Mouse (Mus musculus): Measurements from ENCODE around the gene Slc22a20. TPM values are rescaled to one million over a fixed set of nuclear protein-coding genes. Genes with fewer than 3 reads are reported as not detected.

Slc22a20 gene
- polyA plus RNA-seq, 1 experiment from 2014 or later, result not detected

GRCm38 (mm10) chr19:5963883-5964562, 21.9 kb downstream of the Slc22a20 start, which contains the start of gene Pola2:
Gene Pola2 (minus strand): TSS chr19:5964202.
- under 1% methylated on average over 50 of the region's 50 CpGs for WGBS
- H3K4me1 ChIP-seq (ENCODE audit: control insufficient read depth, insufficient read depth, low read length), result 0 out of 2 replicates have a peak, but pooled peaks cover 11% of the 10 kb centered on the region
- H3K9ac ChIP-seq (replicated peaks; ENCODE audit: low read length), result peak within 1 kb of the TSS; percentile 71
- H3K4me2 ChIP-seq (ENCODE audit: low read length), result peak within 1 kb of the TSS; percentile 96
- peak within 1 kb of the TSS; percentile 60 for H3K27ac ChIP-seq (replicated peaks; ENCODE audit: low read depth, low read length)
- H3K9me3 ChIP-seq (ENCODE audit: control insufficient read depth, low read length), result no peaks in the 10 kb centered on the region
- peak within 1 kb of the TSS; percentile 62 for H3K4me3 ChIP-seq (replicated peaks; ENCODE audit: low read depth, low read length)
- H3K27me3 ChIP-seq (ENCODE audit: control insufficient read depth, insufficient read depth, low read length), result no peaks in the 10 kb centered on the region
- DNase-seq, result peak; percentile 96
- peak; percentile 89 for ATAC-seq (ENCODE audit: low FRiP score, low TSS enrichment)
- no peaks in the 10 kb centered on the region for H3K36me3 ChIP-seq (ENCODE audit: control insufficient read depth, insufficient read depth, low read length)

- WGBS, result 24% methylated on average over 1 of the region's 1 CpGs
- Histone ChIP-seq H3K27ac (replicated peaks; ENCODE audit: low read depth, low read length) (no peak overlapping the region), H3K4me3 (replicated peaks; ENCODE audit: low read depth, low read length) (no peak overlapping the region), H3K9me3 (ENCODE audit: control insufficient read depth, low read length) (no peaks in the 10 kb centered on the region), H3K4me2 (ENCODE audit: low read length) (peak overlapping the region; percentile 96), H3K27me3 (ENCODE audit: control insufficient read depth, insufficient read depth, low read length) (no peaks in the 10 kb centered on the region), H3K36me3 (ENCODE audit: control insufficient read depth, insufficient read depth, low read length) (0 out of 2 replicates have a peak, but pooled peaks cover 2% of the 10 kb centered on the region), H3K9ac (replicated peaks; ENCODE audit: low read length) (no peak overlapping the region), H3K4me1 (ENCODE audit: control insufficient read depth, insufficient read depth, low read length) (0 out of 2 replicates have a peak, but pooled peaks cover 11% of the 10 kb centered on the region)
- DNase-seq, result no peak
- ATAC-seq (ENCODE audit: low FRiP score, low TSS enrichment), result no peak
These were observed 23.3 kb downstream of the Slc22a20 start for GRCm38 (mm10) chr19:5962651-5963050.

DNA sequence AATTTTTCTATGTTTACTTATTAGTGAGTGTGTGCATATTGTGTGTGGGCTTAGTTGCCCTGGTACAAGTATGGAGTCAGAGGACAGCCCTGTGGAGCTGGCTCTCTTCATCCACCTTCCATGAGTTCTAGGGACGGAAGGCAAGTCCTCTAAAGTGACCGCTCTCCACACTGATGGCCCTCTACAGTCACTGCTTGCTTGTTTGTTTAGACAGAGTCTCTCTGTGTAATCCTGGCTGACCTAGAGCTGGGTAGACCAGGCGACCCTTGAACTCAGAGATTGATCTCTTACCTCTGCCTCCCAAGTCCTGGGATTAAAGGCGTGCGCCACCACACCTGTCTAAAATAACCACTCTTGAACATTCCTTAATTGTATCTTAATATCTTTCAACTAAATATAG, 28.6 kb downstream of the Slc22a20 start:
- 94% methylated on average over 5 of the region's 5 CpGs for WGBS
- DNase-seq (no peak), ATAC-seq (ENCODE audit: low FRiP score, low TSS enrichment) (no peak)

GRCm38 (mm10) chr19:5956685-5957084, 29.3 kb downstream of the Slc22a20 start:
- Histone ChIP-seq H3K27ac (replicated peaks; ENCODE audit: low read depth, low read length) (no peak overlapping the region), H3K9me3 (ENCODE audit: control insufficient read depth, low read length) (no peaks in the 10 kb centered on the region), H3K27me3 (ENCODE audit: control insufficient read depth, insufficient read depth, low read length) (no peaks in the 10 kb centered on the region), H3K36me3 (ENCODE audit: control insufficient read depth, insufficient read depth, low read length) (peaks cover 25% of the 10 kb centered on the region), H3K4me3 (replicated peaks; ENCODE audit: low read depth, low read length) (no peak overlapping the region), H3K4me1 (ENCODE audit: control insufficient read depth, insufficient read depth, low read length) (no peaks in the 10 kb centered on the region), H3K9ac (replicated peaks; ENCODE audit: low read length) (no peak overlapping the region), H3K4me2 (ENCODE audit: low read length) (no peak overlapping the region)
- 35% methylated on average over 3 of the region's 3 CpGs for WGBS
- ATAC-seq (ENCODE audit: low FRiP score, low TSS enrichment) (no peak), DNase-seq (peak; percentile 82)

More for the DNA sequence above, 28.6 kb downstream of the Slc22a20 start:
- Histone ChIP-seq H3K36me3 (ENCODE audit: control insufficient read depth, insufficient read depth, low read length) (peaks cover 20% of the 10 kb centered on the region), H3K27me3 (ENCODE audit: control insufficient read depth, insufficient read depth, low read length) (no peaks in the 10 kb centered on the region), H3K4me2 (ENCODE audit: low read length) (no peak overlapping the region), H3K4me1 (ENCODE audit: control insufficient read depth, insufficient read depth, low read length) (no peaks in the 10 kb centered on the region), H3K9me3 (ENCODE audit: control insufficient read depth, low read length) (no peaks in the 10 kb centered on the region), H3K4me3 (replicated peaks; ENCODE audit: low read depth, low read length) (no peak overlapping the region), H3K9ac (replicated peaks; ENCODE audit: low read length) (no peak overlapping the region), H3K27ac (replicated peaks; ENCODE audit: low read depth, low read length) (no peak overlapping the region)

DNA sequence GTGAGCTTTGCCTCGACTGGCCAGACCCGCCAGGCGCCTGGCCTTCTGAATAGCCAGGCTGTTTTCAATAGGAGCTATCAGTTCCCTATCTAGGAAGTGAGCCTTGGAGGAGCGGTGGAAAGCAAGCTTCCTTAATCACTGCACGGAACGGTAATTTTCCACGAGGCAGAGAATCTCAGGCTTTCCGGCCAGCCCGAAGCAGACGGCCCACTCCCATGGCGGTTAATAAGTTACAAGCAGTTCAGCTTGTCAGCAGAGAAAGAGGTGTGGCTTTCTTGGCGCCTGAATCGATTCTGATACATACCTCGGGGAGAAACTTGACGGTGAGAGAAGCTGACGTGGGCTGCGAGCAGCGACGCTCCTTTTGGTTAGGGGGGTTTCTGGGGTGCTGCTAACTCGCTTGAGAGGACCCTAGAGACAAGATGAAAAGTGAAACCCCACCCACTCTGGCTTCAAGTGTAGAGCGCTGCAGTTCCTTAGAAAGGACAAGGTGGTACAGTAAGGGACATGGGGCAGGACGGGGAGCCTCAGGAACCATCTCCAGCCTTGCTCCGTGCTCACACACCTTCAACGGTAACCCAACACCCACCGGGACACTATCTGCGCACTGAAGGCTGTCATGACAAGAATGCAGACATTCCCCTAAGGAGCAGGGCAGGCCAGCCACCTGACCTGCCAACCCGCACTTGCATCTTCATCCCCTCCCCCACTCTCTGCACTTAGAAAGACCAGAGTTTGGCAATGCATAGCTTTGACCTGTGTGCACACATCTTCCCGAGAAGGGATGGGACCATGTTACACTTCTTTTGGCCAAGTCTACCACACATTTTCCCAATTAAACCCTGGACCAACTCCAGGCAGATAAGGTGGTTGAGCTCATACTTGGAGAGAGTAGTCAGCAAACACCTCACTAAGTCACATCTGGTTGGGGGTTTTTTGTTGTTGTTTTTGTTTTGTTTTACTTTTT, 30.0 kb downstream of the Slc22a20 start:
- DNase-seq, result no peak
- WGBS, result 92% methylated on average over 28 of the region's 28 CpGs
- no peak overlapping the region for H3K4me3 ChIP-seq (replicated peaks; ENCODE audit: low read depth, low read length)
- H3K4me2 ChIP-seq (ENCODE audit: low read length), result no peak overlapping the region
- H3K4me1 ChIP-seq (ENCODE audit: control insufficient read depth, insufficient read depth, low read length), result no peaks in the 10 kb centered on the region
- H3K27ac ChIP-seq (replicated peaks; ENCODE audit: low read depth, low read length), result no peak overlapping the region
- no peaks in the 10 kb centered on the region for H3K9me3 ChIP-seq (ENCODE audit: control insufficient read depth, low read length)
- H3K36me3 ChIP-seq (ENCODE audit: control insufficient read depth, insufficient read depth, low read length), result peaks cover 31% of the 10 kb centered on the region
- H3K9ac ChIP-seq (replicated peaks; ENCODE audit: low read length), result no peak overlapping the region
- ATAC-seq (ENCODE audit: low FRiP score, low TSS enrichment), result no peak
- H3K27me3 ChIP-seq (ENCODE audit: control insufficient read depth, insufficient read depth, low read length), result no peaks in the 10 kb centered on the region

DNA sequence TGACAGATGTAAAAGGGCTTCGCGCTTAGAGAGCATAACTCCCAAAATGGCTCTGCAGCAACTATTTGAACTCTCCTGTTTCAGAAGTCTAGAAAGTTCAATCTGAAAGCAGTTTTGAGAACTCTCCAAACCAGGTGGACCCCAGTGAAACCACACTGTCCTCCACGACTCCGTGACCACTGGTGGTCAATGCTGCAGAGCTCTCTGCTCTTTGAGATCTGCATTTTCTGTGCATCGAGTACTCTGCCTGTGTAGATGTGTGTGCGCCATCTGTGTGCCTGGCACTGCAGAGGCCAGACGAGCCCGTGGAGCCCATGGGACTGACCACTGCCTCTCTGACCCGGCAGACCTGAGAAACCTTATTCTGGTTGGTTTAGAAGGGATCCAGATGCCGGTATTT, 31.0 kb downstream of the Slc22a20 start:
- 92% methylated on average over 10 of the region's 10 CpGs for WGBS
- Histone ChIP-seq H3K4me2 (ENCODE audit: low read length) (no peak overlapping the region), H3K27ac (replicated peaks; ENCODE audit: low read depth, low read length) (no peak overlapping the region), H3K36me3 (ENCODE audit: control insufficient read depth, insufficient read depth, low read length) (peaks cover 41% of the 10 kb centered on the region), H3K27me3 (ENCODE audit: control insufficient read depth, insufficient read depth, low read length) (no peaks in the 10 kb centered on the region), H3K9me3 (ENCODE audit: control insufficient read depth, low read length) (no peaks in the 10 kb centered on the region), H3K4me1 (ENCODE audit: control insufficient read depth, insufficient read depth, low read length) (no peaks in the 10 kb centered on the region), H3K9ac (replicated peaks; ENCODE audit: low read length) (no peak overlapping the region), H3K4me3 (replicated peaks; ENCODE audit: low read depth, low read length) (no peak overlapping the region)
- no peak for ATAC-seq (ENCODE audit: low FRiP score, low TSS enrichment)
- no peak for DNase-seq

DNA sequence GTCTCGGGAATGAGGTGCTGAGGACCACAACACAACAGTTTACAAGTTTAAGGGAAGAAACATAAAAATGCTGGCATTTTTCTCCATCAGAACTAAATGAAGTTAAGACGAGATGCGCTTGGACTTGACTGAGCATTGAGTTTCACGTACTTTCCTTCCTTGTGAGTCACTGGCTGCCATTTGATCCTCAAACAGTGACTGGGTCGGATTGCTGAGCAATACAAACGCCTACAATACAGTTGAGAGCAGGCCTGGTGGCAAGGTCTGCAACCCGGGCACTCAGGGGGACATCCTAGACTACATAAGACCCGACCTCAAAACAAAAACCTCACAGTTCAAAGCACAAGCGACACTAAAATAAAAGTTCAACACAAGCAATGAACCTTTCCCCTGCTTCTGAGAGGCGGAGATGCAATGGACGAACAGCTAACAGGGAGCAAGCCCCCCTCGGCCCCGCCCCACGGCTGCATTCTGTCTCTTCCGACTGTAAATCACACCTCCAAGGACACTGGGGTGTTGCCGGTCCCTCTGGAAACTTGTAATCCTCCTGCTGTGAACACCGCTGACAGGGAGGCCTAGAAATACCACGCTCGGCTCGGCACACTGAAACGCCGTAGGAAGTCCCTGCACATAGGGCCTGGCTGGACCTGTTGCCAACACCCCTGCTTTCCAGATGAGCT, 31.8 kb downstream of the Slc22a20 start:
- Histone ChIP-seq H3K4me2 (ENCODE audit: low read length) (no peak overlapping the region), H3K9ac (replicated peaks; ENCODE audit: low read length) (no peak overlapping the region), H3K4me3 (replicated peaks; ENCODE audit: low read depth, low read length) (no peak overlapping the region), H3K9me3 (ENCODE audit: control insufficient read depth, low read length) (no peaks in the 10 kb centered on the region), H3K27ac (replicated peaks; ENCODE audit: low read depth, low read length) (no peak overlapping the region), H3K4me1 (ENCODE audit: control insufficient read depth, insufficient read depth, low read length) (no peaks in the 10 kb centered on the region), H3K27me3 (ENCODE audit: control insufficient read depth, insufficient read depth, low read length) (no peaks in the 10 kb centered on the region), H3K36me3 (ENCODE audit: control insufficient read depth, insufficient read depth, low read length) (peaks cover 47% of the 10 kb centered on the region)
- DNase-seq (no peak), ATAC-seq (ENCODE audit: low FRiP score, low TSS enrichment) (no peak)
- 92% methylated on average over 22 of the region's 22 CpGs for WGBS

DNA sequence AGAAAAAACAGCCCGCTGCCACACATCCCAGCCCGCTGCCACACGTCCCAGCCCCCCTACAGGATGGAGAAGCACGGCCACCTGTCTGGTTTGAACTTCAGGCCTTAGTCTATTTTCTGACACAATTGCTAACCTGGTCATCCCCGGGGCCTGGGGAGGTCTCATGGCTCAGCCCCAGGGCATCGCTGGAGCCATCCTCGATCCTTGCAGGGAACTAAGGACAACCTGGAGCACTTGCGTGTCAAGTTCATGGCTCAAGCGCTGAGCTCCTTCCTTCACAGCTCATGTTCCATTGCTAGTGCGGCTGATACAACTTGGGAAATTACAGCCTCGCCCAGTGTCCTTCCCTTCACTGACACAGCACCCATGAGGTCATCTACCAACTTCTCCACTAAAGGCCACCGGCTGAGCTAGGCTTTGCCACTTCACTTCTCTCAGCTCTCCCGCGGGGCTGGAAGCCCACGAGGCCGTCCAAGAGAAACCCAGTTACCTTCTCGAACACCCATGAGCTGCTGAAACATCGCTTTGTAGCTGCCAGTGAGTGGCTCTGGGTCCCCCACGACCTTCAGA, 32.7 kb downstream of the Slc22a20 start:
- ATAC-seq (ENCODE audit: low FRiP score, low TSS enrichment), result no peak

More for the DNA sequence above, 32.7 kb downstream of the Slc22a20 start:
- no peak for DNase-seq
- no peak overlapping the region for H3K4me2 ChIP-seq (ENCODE audit: low read length)
- H3K9me3 ChIP-seq (ENCODE audit: control insufficient read depth, low read length), result no peaks in the 10 kb centered on the region
- H3K36me3 ChIP-seq (ENCODE audit: control insufficient read depth, insufficient read depth, low read length), result peaks cover 50% of the 10 kb centered on the region
- H3K27ac ChIP-seq (replicated peaks; ENCODE audit: low read depth, low read length), result no peak overlapping the region
- no peak overlapping the region for H3K4me3 ChIP-seq (replicated peaks; ENCODE audit: low read depth, low read length)
- WGBS, result 95% methylated on average over 19 of the region's 19 CpGs
- H3K4me1 ChIP-seq (ENCODE audit: control insufficient read depth, insufficient read depth, low read length), result no peaks in the 10 kb centered on the region
- H3K27me3 ChIP-seq (ENCODE audit: control insufficient read depth, insufficient read depth, low read length), result no peaks in the 10 kb centered on the region
- H3K9ac ChIP-seq (replicated peaks; ENCODE audit: low read length), result no peak overlapping the region
